Mouse (Mus musculus): ENCODE data around the gene Nr1d1.

Gene Nr1d1

GRCm38 (mm10) chr11:98751221-98751782 is 23.8 kb downstream of the Nr1d1 start:
- DNase-seq (ENCODE audit: low spot score): no peak

DNA sequence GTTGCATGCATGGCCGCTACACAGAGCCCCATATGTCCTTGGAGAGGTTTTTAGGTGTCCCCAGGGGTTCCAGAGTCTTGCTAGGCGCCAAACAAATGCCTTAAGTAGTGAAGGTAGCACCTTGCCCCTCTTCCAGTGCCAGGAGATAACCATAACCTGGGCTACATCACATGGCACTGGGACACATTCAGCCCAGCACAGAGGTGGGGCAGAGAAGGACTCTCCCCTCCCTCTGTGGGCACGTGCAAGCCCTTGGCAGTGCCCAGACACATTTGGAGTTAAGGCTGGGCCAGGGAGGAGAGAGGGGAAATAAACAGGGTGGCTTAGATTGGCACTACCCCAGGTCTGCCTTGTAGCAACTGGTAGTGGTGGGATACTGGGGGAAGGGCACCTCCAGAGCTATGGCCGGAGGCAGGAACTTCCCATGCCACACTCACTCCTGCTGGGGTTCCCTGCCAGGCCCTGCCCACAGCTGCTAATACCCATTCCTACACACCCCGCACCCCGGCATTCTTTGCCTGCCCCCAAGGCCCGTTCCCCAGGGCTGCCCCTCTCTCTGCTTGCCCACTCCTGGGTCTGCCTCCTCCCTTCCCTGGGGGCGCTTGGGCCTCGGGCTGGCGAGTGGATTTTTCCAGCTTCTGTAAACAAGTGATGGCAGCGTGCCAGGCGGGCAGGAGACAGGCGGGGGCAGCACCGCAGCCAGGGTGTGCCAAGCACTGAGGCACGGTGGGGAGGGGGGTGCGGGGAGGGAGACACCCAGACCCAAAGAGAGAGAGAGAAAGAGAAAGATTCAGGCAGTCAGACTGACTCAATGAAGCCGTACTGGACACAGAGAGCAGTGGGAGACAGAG is 24.6 kb downstream of the Nr1d1 start:
- DNase-seq (ENCODE audit: low spot score): peak; percentile 92

DNA sequence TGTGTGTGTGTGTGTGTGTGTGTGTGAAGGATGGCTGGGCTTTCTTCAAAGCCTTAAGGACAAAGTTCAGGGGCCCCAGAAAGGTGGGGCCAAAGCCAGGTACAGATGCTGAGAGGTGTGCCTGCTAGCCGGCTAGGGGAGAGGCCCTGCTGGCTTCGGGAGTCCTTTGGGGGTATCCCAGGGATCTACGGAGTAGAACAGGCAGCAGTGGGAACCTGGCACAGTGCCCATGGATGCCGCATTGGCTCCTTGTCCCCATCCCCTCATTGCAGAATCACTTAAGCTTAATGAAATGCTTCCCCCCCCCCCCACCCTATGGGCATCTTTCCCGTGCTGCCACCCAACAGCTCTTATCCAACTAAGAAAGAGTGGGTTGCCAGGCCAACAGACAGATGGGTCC is 25.4 kb downstream of the Nr1d1 start:
- DNase-seq (ENCODE audit: low spot score): no peak

- DNase-seq (ENCODE audit: low spot score): no peak
Measured at GRCm38 (mm10) chr11:98748506-98749416, 26.4 kb downstream of the Nr1d1 start.

GRCm38 (mm10) chr11:98747804-98748505 is 27.2 kb downstream of the Nr1d1 start:
- no peak for DNase-seq (ENCODE audit: low spot score)

DNA sequence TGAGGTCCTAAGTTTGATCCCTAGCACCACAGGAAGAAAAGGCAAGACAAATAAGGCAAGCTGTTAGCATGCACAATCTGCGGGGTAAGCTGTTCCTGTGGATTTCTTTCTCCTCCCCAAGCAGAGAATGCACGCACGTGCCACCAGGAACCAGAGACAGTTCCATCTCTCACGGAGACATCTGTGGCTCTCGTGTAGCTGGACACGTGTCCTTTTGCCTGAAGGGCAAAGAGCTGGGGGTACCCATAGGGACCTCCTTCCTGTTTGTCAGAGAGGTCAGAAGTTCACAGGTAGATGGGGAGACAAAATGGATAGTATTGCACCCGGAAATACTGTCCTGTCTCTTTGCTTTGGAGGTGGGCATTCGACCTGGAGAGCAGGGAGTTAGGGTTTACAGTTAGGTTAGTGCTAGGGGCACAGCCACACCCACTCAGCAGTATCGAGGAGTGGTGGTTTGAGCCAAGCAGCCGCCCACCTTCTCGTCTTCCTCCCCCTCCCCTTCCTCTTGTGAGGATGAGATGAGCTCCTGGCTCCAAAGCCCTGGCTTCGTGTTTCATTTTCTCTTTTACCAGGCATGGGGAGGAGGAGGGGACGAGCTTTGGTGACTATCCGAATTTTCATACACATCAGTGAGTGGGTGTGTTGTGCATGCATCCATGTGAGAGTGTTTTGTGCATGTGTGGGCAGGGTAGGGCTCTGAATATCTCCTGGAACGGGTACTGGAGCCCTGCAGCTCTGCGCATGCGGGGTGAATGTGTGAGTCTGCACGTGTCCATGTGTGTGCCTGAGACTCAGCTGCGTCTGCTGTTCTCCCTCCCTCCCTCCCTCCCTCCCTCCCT is 28.1 kb downstream of the Nr1d1 start:
- DNase-seq (ENCODE audit: low spot score): peak; percentile 74

DNA sequence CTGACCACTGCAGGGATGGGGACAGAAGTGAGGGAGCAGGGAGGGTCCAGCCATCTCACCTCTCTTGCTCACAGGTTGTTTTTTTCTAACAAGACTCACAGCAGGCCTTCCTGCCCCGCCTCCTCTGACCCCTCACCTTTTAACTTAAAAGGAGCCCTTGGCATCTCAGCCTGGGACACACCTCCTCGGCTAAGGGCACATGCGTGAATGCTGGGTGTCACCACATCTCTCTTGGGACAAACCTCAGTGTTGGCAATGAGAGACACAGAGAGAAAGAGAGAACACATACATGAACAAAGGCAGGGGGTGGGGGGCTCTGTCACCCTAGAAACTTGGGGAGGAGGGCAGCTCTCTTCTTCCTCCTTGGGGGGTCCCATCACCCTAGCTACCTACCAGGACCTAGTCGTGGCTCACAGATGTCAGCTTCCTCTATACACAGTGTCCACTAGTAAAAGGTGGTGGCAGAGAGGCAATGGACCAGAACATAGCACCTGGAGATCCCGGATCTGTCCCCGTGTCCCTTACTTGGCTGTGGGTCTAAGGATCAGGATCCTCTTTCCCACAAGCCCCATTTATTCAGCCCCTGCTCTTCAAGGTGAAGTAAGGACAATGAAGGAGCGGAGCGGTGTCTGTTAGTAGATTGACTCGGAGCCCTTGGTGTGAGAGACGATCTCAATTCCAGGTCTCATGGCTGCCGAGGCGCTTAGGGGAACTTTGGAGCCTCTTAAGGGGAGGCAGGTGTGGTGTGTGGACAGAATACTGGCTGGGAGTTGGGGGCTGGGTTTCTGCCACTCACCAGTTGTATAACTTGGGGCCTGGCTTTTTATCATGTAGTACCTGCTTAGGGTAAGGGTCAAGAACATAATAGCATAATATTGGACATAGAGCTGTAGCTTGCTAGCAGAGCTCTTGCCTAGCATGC is 28.9 kb downstream of the Nr1d1 start:
- DNase-seq (ENCODE audit: low spot score): no peak

- no peak for DNase-seq (ENCODE audit: low spot score)
Measured at GRCm38 (mm10) chr11:98744456-98745019, 30.6 kb downstream of the Nr1d1 start.

GRCm38 (mm10) chr11:98743655-98744345 is 31.3 kb downstream of the Nr1d1 start:
- peak; percentile 80 for DNase-seq (ENCODE audit: low spot score)

DNA sequence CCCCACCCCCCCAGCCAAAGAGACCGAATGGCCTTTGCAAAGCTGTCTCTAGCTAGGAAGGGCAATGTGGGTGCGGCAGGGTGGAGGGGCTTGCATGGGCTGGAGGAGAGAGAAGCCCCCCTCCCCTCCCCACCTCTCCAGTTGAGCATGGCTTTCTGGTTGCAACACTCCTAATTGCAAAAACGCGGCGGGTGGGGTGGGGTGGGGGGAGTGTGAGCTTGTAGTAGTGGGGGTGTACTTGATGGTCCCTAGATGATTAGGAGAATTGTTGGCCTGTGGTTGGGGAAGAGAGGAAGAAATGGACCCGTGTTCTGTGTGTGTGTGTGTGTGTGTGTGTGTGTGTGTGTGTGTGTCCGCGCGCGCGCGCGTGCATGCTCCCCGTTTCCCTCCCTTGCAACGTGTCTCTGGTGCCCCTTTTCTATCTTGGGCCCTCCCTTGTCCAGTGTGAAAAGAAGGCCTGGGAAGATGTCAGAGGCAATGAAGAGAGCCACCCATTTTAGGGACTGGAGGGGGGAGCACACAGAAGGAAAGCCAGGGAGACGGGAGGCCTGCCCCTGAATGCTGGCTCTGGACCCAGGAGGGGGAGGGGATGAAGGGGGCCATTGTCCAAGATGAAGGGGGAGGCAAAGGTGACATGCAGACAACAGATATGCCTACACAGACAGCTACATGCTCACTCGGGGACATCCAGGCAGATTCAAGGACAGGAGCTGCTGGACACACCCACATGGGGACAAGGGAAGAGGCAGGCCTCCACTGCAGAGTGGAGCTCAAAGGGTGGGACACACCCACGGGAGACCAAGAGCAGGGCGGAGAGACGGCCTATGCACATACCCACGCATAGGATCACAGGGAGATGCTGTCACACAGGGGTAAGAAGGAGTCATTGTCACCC is 32.5 kb downstream of the Nr1d1 start:
- peak; percentile 44 for DNase-seq (ENCODE audit: low spot score)

GRCm38 (mm10) chr11:98741622-98742396 is 33.3 kb downstream of the Nr1d1 start:
- peak; percentile 66 for DNase-seq (ENCODE audit: low spot score)

DNA sequence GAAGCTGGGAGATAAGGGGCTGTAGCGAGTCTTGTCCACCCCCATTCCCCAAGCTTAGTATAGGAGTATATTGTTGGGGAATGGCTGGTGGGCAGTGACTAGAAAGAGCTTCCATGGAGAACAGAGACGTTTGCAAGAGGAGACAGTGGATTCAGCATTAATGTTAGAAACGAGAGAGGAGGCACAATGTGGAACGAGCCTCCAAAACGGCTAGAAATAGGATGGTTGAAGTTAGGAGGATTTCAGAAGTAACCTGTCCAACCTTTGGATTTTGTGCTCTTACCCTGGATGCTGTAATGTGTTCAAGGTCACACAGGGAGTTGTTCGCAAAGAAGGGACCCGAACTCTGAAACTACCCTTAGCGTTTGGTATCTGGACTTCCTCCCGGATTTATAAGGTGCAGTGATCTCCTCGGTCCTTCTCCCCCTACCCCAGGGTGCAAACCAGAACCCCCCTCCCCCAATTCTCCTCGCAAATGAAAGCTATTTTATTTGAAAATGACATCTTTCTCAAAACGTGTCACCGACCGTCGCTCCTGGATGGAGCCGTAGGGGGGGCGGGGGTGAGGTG is 34.0 kb downstream of the Nr1d1 start:
- no peak for DNase-seq (ENCODE audit: low spot score)

DNA sequence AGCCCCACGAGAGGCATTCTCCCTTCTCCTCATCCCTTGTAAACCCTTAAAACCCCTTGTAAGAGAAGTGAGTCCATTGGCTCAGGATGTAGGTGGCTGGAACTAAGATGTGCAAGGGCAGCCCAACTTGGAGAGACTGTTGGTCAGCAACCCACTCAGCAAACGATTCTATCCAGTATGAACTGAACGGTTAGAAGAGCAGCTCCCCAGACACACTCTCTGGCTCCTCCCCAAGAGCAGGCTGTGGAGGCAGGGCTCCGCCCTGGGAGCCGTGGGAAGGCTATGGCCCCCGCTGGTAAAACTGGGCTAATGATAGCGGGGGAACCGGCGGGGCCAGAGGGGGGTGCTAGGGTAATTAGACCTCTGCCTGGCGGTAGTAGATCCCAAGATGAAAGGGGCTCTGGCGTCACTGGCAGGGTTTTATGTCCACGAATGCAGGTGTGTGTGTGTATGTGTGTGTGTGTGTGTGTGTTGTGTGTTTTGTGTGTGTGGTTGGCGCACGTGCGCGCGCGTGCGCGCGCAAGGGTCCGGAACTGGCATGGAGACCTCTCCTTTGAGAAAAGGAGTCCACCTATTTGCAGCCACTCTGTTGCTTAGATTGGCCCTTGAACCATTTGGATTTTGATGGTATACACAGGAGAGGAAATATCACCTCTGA is 34.6 kb downstream of the Nr1d1 start, which contains the start of gene Thra:
Gene Thra (plus strand): TSS at position 246 of the 658 bp plus-strand sequence.
- peak; percentile 77 for DNase-seq (ENCODE audit: low spot score)

GRCm38 (mm10) chr11:98740026-98740392 is 35.1 kb downstream of the Nr1d1 start:
- DNase-seq (ENCODE audit: low spot score): no peak

DNA sequence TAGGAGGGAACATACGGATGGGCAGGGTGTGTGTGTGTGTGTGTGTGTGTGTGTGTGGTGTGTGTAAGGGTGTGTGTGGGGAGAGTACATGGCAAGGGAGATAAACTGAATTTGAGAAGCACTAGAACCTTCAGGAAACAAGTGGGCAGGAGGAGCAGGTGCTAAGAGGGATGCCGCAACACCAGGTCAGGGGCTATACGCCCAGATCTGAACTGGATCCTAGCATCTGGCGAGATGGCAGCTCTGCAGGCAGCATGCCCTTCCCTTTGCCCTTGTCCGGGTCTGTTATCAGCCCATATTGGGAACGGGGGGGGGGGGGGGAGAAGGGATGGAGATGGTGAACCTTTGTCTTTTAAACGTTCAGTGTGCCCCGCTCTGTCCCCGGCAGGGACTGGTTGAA is 36.2 kb downstream of the Nr1d1 start:
- DNase-seq (ENCODE audit: low spot score): no peak

DNA sequence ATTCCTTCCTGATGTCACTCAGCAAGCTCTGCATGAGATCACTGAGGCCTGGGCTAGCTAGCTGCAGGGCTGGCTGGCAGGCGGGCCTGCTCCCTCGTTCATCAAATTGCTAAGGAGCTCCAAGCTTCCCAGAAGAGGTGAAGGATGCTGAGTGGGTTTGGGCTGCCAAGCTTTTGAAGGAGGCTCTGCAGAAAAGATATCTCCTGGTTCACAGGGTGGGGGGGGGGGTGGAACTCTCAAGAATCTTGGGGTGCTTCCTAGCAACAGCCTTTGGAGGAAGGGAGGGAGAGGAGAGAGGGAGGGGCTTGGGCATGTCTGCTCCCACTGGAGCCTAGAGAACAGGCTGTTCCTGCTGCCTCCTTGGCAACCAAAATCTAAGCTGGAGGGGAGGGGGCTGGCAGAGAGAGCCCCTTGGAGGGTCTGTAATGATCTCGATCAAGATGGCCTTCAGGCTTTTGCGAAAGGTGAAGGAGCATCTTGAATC is 36.7 kb downstream of the Nr1d1 start:
- DNase-seq (ENCODE audit: low spot score): no peak
